Mouse (Mus musculus): ENCODE measurements around the gene Tmem176b. TPM values are rescaled to one million over a fixed set of nuclear protein-coding genes. Genes with fewer than 3 reads are reported as not detected.
A peak's percentile ranks its signal among the peaks of the same experiment; 100 is the strongest.
"Not testable (repeated sequence)": the region's sequence is repeated elsewhere in the genome, so short reads cannot be mapped to it uniquely, and the experiment has no call there.

Tmem176b gene
- 10 to 100 TPM; 50.4 to 51.6 TPM for total RNA-seq (2021)

DNA sequence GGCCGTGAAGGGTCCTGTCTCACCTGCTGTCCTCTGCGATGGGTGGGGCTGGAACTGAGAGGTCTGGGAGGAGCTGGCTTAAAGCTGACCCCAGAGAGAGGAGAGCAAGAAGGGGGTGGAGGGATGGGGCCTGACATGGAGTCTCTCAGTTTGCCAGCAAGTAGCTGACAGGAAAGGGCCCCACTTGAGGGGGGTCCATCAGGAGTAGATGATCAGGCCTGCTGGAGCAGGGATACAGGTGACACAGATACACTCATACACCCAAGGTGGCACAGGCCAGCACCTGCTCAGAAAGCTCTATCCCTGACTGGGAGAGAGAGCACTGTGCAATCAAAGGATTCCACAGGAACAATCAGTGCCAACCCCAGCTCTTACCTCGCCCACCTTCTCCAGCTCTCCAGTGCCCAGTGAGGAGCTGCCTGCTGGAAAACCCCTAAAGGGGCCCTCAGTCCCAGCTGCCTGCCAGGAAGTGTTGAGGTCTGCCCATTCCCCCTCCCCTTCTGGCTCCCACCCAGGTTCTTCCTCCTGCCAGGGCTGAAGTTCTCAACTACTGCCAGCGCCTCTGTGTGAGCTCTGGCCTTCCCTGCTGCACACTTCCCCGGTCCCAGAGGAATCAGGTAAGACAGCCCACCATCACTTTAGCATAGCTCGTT is at the start of gene Tmem176b:
Gene Tmem176b, minus strand, starts transcription at position 524 of the 653 bp plus-strand sequence.
- peak; percentile 77 to 88 for DNase-seq

DNA sequence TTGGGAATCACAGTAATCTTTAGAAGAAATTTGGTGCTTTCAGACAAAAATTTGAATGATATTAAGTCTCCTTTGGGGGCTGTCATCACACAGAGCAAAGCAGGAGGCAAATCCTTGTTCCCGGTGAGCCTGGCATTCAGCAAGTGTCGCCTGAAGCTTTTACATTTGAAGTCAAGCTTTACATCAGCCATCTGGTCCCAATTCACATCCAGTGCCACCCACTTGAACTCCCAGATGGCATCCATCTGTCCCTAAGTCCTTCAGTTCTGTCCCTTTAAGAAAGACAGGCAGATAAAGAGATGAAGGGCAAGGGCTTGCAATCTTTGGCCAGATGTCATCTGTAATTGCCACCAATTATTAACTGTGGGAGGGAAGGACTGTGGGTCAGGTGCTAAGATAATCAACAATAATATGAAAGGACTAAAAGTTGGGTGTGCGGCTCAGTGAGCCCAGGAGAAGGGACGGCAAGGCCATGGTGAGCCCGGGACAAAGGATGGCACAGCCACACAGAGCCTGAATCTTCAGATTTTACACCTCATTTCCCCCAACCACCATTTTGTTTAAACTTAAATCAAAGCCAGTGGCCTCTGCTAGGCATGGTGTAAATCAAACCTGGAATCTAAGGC is 35.3 kb upstream of the Tmem176b start:
- peak in 1 of 2 experiments; percentile 12 for DNase-seq

DNA sequence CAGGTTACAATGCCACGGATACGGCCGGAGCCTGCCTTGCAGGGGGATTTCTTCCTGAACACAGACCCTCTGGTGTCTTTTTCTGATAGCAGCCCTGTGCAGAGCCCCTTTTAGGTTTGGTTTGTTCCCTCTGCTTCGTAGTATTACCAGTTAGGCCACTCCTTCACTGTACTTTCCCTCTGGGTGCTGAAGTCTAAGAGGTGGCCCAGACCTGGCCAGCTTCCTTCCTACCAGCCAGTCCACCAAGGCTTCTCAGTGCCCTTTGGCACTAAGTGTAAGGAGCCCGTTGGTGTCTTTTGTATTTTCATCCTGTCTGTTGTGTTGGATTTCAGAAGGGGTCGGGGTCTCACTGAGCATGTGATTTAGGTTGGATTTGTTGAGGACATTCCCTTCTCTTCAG is 34.2 kb upstream of the Tmem176b start:
- no peak for DNase-seq

DNA sequence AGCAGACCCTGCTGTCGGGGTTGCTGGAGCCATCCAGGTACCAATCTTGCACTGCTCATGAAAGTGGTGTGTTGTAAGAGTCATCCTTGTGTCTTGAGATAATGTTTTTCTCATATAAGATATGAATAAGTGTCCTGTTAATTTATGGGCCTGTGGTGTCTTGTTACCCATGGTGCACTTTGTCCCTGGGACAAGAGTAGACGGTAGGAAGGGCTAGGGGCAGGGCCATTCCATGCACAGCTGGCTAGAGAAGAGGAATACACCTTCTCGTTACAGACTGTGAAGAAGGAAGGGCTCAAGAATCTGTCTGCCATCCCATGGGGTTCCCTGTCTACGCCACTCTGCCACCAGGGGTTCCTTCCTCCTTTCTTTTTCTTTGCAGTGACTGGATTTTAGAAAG is 33.3 kb upstream of the Tmem176b start:
- DNase-seq, result no peak

DNA sequence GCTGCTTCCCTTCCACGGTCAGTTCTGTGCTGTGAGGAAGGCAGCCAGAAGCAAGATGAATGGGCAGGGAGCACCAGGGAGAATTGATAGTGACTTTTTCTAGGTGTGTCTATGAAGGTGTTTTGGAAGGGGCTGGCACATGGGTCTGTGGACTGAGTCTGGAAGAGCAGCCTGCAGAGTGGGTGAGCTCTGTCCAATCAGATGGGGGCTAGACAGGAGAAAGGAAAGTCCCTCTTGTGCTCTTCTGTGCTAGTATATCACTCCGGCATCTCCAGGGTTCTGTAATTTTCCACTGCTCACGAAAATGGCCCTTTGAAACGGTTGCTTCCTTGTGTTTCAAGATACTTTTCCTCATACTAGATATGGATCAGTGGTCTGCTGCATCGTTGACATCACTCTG is 31.3 kb upstream of the Tmem176b start, which contains the start of gene Aoc1:
Gene Aoc1, plus strand, starts transcription at position 301 of the 400 bp plus-strand sequence.
- no peak for DNase-seq

DNA sequence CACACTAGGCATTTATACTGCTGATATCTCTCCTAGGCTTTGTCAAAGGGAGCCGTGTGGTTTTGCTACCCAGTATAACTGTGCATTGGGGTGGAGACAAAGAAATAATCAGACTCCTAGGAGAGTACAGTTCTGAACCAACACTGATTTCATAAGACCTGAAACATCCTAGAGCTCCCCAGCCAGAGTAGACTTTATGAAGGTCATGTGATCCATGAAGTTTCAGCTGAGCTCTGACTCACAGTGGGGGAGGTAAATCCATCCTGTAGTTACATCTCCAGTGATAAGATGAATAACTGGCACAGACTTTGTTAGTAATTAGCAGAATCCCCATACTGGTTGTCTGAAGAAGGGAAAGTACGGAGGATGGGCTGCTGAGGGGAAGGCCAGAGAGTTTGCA is 28.5 kb upstream of the Tmem176b start:
- DNase-seq, result no peak

DNA sequence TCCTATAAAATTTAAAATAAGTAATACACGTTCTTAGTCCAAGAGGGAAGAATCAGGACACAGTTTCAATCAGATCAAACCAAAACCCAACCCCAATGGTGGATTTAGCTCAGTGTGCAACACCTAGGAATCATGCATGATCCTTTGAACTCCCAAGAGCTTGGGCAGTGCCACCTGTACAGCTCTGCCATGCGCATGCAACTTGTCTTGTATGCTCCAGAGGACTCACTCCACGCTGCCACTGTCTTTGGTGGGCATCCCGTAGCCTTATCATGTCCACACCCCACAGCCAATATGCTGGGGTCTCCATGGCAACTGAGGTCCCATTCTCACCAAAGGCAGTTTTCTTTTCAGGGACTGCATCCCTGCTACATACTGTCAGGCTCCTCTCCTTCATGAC is 25.9 kb upstream of the Tmem176b start:
- DNase-seq, result no peak

DNA sequence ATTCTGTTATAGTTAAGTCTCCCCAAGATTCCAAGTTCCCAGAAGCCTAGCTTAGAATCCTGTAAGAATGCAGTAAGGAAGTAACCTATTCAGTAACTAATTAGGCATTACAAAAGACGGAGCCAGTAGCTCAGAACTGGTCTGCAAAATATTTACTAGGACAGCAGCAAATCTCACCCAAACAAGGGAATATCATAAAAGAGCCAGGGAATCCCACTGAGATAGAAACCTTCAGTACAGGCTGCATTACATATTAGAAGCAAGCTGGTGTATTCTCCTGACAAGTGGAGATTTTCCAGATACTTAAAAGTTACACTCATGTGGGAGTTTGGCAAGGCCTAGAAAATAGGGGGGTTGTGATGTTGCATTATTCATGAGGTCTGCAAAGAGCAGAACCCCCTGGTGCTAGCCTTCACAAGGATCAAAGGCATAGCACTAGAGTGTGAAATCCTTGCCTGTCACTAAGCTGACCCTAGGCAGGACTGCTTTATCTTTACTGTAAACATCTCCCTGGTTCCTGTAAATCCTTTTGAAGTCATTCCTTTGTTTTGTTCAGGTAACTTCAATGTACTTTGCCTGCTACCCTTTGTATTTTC is 25.2 kb upstream of the Tmem176b start:
- not testable (repeated sequence) for DNase-seq

DNA sequence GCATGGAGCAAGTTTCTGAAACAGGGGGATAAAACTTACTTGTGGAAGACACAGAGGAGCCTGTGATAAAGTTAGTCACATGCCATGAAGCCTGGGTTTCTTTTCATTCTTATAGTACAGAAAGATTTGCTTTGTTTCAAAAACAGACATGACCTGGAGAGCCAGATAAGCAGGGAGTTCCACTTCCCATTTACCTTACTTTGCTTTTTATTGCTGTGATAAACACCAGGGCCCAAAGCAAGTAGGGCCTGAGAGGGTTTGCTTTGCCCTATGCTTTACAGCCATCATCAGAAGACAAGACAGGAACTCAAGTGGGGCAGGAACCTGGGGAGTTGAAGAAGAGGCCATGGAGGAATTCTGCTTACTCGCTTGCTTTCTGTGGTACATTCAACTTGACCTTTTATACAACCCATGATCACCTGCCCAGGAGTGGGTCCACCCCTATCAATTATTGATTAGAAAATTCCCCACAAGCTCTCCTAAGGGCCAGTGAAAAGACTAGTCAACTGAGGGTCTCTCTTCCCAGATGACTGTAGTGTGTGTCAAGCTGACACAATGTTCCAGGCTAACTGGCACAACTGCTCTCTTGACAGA is 24.0 kb upstream of the Tmem176b start:
- no peak for DNase-seq

DNA sequence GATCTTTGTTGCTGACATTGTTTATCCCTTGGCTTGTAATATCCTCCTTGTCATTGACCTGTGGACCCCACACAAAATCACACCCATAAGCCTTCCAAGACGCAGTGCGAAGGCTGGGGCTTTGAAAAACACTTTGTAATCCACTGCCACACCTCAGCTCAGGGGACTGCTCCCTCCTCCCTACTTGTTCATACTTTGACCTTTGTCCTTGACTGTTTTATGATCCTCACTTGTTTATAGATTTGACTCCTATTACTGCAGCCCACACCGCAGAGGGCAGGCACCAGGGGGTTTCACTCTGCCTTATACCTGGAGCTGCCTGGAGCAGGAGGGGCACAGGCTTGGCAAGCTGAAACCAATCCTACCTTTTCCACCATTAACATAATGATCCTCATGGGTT is 23.4 kb upstream of the Tmem176b start:
- no peak for DNase-seq

DNA sequence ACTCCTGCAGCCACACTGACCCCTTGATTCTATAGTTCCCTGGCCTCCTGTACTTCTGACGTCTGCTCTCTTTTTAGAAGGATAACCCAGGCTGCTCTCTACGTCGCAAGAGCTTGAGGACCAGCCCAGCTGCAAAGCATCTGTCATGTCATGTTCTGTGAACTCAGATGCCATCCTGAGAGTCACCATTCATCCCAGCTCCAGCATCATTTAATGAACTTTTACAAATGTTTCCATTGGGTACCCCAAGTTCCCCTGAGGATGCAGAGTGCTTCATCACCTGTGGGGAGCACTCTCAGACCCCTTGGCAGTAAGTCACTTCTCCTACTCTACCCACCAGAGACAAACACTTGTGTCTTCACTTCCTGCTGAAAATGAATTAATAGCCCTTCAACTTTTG is 22.9 kb upstream of the Tmem176b start:
- DNase-seq, result no peak

DNA sequence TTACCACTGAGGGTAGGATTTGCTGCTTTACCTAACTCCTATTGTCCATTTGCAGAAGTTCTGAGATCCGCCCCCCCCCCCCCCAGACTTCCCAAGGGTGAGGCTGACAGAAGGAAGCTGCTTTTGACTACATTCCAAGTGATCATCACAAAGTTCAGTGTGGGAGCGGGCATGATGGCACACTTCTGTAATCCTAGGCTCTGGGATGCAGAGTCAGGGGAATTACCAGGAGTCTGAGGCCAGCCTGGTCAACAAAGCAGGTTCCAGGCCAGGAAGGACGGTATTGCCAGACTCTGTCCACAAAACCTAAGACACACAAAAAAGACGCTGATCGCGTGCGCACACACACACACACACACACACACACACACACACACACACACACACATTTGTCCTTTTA is 22.2 kb upstream of the Tmem176b start:
- DNase-seq, result no peak

DNA sequence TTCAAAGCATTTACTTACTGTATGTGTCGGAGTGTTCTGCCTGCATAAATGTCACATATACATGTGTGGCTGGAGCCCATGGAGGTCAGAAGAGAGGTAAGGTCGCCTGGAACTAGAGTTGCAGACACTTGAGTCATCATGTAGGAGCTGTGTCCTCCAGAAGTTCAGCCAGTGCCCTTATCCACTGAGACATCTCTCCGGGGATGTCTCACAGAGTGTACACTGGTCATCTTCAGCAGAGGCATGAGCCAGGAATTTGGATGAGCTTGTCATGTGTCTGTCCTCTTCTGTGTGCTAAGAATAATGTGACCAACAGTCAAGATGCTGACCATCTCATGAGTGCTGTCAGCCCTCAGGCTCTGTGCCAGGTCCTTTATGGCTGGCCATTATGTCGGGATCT is 21.5 kb upstream of the Tmem176b start:
- DNase-seq, result no peak

DNA sequence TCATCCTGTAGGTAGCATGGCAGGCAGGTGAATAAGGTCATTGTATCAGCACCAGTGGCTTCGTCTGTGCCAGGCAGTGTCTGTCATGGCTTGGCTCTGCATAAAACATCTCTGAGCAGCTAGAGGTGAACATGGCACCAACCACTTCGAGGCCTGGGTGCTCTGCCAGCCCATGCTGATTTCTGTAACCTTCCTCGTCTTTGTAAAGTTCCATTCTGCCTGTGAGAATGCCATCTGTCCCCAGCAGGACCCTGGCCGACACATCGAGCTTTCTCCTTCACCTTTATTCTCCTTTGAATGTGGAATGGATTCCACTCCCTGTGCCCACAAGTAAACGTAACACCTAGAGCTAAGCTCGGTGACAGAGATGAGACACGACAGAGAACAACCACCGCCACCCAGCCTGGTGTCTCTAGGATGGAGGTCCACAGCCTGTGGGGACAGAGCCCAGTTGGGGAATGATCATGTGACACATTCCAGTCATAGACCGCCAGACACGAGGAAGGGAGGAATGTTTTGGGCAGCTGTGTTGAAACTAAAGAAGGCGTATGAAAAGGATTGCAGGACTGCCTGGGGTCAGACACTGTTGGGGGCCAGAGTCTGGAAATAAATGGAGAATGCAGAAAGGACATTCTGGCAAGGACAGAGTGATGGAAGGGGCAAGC is 20.5 kb upstream of the Tmem176b start:
- no peak for DNase-seq

DNA sequence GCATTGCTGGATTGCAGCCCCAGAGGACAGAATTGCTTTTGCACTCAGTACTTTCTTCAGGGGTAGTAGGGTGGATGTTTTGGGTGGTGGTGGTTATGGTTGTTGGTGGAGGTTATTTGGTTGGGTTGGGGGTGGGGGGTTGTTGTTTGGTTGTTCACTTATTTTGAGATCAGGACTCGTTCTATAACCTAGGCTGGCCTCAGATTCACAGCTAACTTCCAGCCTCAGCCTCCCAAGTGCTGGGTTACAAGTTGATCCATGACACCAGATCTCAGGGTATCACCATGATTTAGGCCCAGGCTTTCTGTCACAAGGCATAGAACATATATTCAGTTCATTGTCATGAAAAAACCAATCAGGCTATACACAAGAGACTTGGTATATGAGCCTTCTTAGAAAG is 19.6 kb upstream of the Tmem176b start:
- DNase-seq, result no peak

DNA sequence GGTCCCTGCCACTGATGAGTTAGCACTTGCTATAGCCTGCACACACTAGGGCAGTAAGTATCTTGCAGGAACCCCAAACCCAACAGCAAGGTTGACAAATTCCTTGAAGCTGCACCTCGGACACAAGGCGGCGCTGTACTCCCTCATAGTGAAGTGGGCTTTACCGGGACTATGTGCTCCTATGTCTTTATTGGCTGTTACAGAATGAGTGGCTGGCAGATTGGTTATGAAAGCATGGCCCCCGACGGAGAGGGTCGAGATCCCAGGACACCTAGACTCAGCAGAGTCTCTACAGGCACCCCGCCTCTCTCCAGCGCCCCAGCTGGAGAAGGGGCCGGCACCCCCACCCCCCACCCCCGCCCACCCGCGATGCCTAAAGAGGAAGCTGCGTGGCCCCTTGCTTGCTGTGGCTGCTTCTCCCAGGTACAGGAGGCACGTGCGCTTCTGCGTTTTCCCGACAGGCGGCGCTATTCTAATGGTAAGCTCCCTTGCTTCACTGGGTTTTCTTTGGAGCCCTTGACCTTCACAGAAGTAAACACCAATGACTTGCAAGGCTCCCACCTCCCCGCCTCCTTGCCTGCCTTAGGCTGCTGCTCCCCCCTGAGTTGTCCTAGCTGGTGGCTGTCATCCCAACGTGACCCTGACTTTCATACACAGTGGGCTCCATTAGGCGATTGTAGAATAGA is 19.0 kb upstream of the Tmem176b start:
- DNase-seq, result peak; percentile 33 to 47

DNA sequence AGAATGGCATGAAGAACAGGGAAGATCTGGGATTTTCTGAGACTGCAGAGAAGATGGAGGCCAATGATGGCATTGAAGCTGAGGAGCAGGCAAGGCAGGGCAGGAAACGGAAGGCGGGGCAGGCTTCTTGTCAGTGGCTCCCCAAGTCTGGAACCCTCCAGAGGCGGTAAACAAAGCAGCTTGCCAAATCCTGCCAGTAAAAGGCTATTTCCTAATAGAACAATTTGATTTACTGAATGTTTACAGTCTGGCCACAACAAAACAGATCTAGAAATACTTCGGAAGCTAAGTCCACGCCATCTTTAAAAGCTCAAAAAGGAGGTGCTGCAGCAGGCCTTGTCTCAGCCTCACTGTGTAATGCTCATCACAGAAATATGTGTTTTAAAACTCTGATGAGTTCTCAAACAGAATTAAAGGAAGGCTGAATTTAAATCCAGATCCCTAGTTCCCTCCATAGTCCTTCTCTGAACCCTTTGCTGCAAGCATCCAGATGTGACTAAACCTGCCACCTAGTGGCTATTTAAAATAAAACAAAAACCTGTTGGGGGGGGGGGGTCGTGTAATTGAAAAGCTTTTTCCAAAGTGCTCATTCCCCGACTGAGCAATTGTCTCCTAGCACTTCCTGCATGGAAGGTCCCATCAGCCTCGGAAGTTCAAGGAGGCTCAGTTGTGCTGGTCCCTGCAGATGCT is 16.5 kb upstream of the Tmem176b start:
- no peak for DNase-seq

DNA sequence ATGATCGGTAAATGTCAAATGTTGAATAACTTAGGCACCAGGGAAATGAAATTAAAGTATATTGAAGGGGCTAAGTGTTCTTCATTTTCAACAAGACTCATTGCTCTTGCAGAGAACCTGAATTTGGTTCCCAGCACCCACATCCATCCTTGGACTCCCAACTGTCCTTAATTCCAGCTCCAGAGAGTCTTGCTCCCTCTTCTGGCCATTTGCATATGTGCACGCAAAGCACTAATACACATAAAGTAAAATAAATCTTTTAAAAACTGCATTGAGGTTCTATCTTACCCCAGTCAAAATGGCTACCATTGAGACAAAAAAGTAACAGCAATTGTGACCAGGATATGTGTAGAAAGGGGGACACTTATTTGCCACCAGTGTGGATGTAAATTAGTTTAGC is 12.9 kb upstream of the Tmem176b start:
- DNase-seq, result no peak

DNA sequence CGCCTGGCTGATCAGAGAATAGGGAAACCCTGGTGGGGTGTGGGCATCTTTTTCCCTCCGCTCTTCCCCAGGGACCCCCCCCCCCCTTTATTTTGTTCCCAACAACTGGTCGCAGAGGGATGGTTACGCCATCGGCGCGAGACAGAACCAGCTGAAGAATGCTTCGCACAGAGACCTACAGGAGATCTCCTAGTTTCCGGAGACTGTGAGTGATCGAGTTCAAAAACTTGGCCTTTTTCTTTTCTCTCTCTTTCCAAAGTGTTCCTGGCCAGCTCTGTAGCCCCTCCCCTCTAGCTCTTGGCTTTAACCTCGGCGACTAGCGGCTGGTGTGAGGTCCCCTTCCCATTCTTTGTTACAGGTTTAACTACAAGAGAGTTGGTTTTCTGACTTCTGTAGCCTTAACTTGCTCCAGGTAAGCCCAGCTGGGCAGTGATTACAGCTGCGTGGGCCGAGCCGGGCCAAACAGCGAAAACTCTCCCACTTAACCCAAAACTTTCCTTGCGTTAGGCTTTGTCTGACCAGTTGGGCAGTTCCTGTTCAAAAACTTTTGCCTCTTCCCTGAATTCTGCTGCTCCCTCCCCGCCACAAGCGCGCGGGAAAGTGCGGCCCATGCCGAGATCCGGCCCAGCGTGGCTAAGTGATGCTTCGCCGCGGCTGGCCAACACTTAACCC is 10.7 kb upstream of the Tmem176b start:
- DNase-seq, result peak in 1 of 2 experiments; percentile 7

DNA sequence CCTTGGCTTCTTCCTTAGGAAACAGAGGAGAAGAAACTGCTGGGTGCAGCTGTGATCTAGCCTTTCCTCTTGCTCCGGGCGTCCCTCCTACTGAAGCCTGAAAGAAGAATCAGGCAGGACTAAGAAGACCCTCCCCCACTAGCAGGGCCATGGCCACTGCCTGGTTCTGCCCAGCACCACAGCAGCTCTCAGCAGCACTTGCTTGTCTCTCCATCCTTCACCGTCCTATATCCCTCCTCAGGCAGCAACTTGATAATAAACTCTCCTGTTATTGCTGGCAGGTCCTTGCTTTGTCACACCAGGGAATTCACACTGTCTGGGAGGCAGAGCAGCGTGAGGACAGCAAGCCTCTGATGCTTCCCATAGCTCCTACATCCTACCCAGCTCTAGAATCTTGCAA is 3.8 kb upstream of the Tmem176b start:
- no peak for DNase-seq
